Mouse (Mus musculus) MEL (cell line): ENCODE measurements at regions not wholly inside any gene's neighbourhood (a gene's known extent, or its start where the extent isn't known, plus 50 kb on each side); places are given as distances from the start of the nearest gene placed in this dataset.

Experiments
- DNase-seq: peaks from one replicate; pipeline ENCODE4 v3.0.0; 2011; ENCODE audit warnings: low read depth, low spot score
- H3K27ac ChIP-seq: 2 replicates; pipeline ENCODE4 v1.5.1; 2012; ENCODE audit warnings: low read depth, mild to moderate bottlenecking, control low read depth, low read length, moderate library complexity; ENCODE audit not compliant: control insufficient read depth
- H3K27me3 ChIP-seq, 2 experiments: fragments of 150-350 bp in 1 of 2; sonication (generic) in 1 of 2; 2 replicates each; pipeline ENCODE4 v1.6.1; 2012; ENCODE audit warnings: low read length in 2 of 2, mild to moderate bottlenecking in 2 of 2, improper control_type of control experiment in 1 of 2, moderate library complexity in 1 of 2; ENCODE audit not compliant: insufficient read depth in 2 of 2, control insufficient read depth in 1 of 2
- H3K36me3 ChIP-seq, 2 experiments: 2 replicates each; pipeline ENCODE4 v1.6.1; 2012 to 2014; ENCODE audit warnings: low read length in 2 of 2, improper control_type of control experiment in 1 of 2, inconsistent platforms in 1 of 2, mild to moderate bottlenecking in 1 of 2; ENCODE audit not compliant: insufficient read depth in 2 of 2, control insufficient read depth in 1 of 2
- H3K4me1 ChIP-seq, 2 experiments: fragments of 150-350 bp in 1 of 2; sonication (generic) in 1 of 2; 2 replicates each; pipeline ENCODE4 v1.6.1; 2012; ENCODE audit warnings: low read length in 2 of 2, improper control_type of control experiment in 1 of 2, mild to moderate bottlenecking in 1 of 2; ENCODE audit not compliant: insufficient read depth in 2 of 2, control insufficient read depth in 1 of 2
- H3K4me3 ChIP-seq, 2 experiments: fragments of 150-350 bp in 1 of 2; sonication (generic) in 1 of 2; 2 replicates each; pipeline ENCODE4 v1.5.1; 2012; ENCODE audit warnings: low read depth in 2 of 2, low read length in 2 of 2, mild to moderate bottlenecking in 2 of 2, moderate library complexity in 2 of 2, control low read depth in 1 of 2, improper control_type of control experiment in 1 of 2; ENCODE audit not compliant: control insufficient read depth in 1 of 2, insufficient read depth in 1 of 2
- H3K79me2 ChIP-seq: 2 replicates; pipeline ENCODE4 v1.6.1; 2012; ENCODE audit warnings: mild to moderate bottlenecking, low read length, moderate library complexity; ENCODE audit not compliant: control insufficient read depth, poor library complexity, insufficient read depth
- H3K9ac ChIP-seq: 2 replicates; pipeline ENCODE4 v1.6.1; 2012; ENCODE audit warnings: low read depth, mild to moderate bottlenecking, control low read depth, low read length, moderate library complexity; ENCODE audit not compliant: control insufficient read depth, poor library complexity, severe bottlenecking
- H3K9me3 ChIP-seq: fragments of 150-350 bp; sonication (generic); replicated peaks from 2 replicates; pipeline ENCODE4 v1.6.1; 2012; ENCODE audit warnings: mild to moderate bottlenecking, low read length, improper control_type of control experiment, moderate library complexity; ENCODE audit not compliant: insufficient read depth
- BHLHE40 ChIP-seq: IDR thresholded peaks from 2 replicates; pipeline ENCODE4 v1.6.1; 2012; ENCODE audit warnings: low read depth, mild to moderate bottlenecking, inconsistent platforms, low read length, improper control_type of control experiment, borderline replicate concordance
- CTCF ChIP-seq, 3 experiments: IDR thresholded peaks in 2 of 3; conservative IDR thresholded peaks in 1 of 3; 2 replicates each; pipeline ENCODE4 v1.5.1; 2011 to 2012; ENCODE audit warnings: low read length in 3 of 3, low read depth in 2 of 3, mild to moderate bottlenecking in 2 of 3, improper control_type of control experiment in 1 of 3, inconsistent platforms in 1 of 3, mixed read lengths in 1 of 3, moderate library complexity in 1 of 3; ENCODE audit not compliant: control insufficient read depth in 1 of 3, insufficient read depth in 1 of 3, poor library complexity in 1 of 3, severe bottlenecking in 1 of 3
- ELF1 ChIP-seq: IDR thresholded peaks from 2 replicates; pipeline ENCODE4 v1.6.1; 2014; ENCODE audit warnings: low read depth, mild to moderate bottlenecking, inconsistent platforms, low read length, improper control_type of control experiment, moderate library complexity
- EP300 ChIP-seq, 2 experiments: IDR thresholded peaks; 2 replicates each; pipeline ENCODE4 v1.6.1; 2011; ENCODE audit warnings: improper control_type of control experiment in 2 of 2, low read length in 2 of 2, low read depth in 1 of 2, mild to moderate bottlenecking in 1 of 2
- HCFC1 ChIP-seq: IDR thresholded peaks from 2 replicates; pipeline ENCODE4 v1.6.1; 2012; ENCODE audit warnings: low read depth, mild to moderate bottlenecking, inconsistent platforms, low read length, improper control_type of control experiment, moderate library complexity
- KAT2A ChIP-seq: conservative IDR thresholded peaks from 2 replicates; pipeline ENCODE4 v1.6.1; 2012; ENCODE audit warnings: low read depth, low read length, improper control_type of control experiment, inconsistent platforms
- MAFK ChIP-seq: IDR thresholded peaks from 2 replicates; pipeline ENCODE4 v1.6.1; 2011; ENCODE audit warnings: low read depth, mild to moderate bottlenecking, low read length, improper control_type of control experiment, borderline replicate concordance
- MAX ChIP-seq: IDR thresholded peaks from 2 replicates; pipeline ENCODE4 v1.6.1; 2011; ENCODE audit warnings: low read length, improper control_type of control experiment
- MYC ChIP-seq: IDR thresholded peaks from 2 replicates; pipeline ENCODE4 v1.6.1; 2011; ENCODE audit warnings: low read depth, mild to moderate bottlenecking, low read length, improper control_type of control experiment, moderate library complexity
- NELFE ChIP-seq: IDR thresholded peaks from 2 replicates; pipeline ENCODE4 v1.6.1; 2011; ENCODE audit warnings: low read depth, low read length, improper control_type of control experiment
- POLR2AphosphoS5 ChIP-seq: IDR thresholded peaks from 2 replicates; pipeline ENCODE4 v1.6.1; 2012; ENCODE audit warnings: low read depth, borderline replicate concordance, mild to moderate bottlenecking, inconsistent platforms, low read length, moderate library complexity, mixed read lengths
- RAD21 ChIP-seq: IDR thresholded peaks from 2 replicates; pipeline ENCODE4 v1.6.1; 2011; ENCODE audit warnings: mild to moderate bottlenecking, low read depth, low read length, improper control_type of control experiment
- RCOR1 ChIP-seq: IDR thresholded peaks from 2 replicates; pipeline ENCODE4 v1.6.1; 2012; ENCODE audit warnings: low read depth, mild to moderate bottlenecking, inconsistent platforms, low read length, improper control_type of control experiment
- SIN3A ChIP-seq: IDR thresholded peaks from 2 replicates; pipeline ENCODE4 v1.6.1; 2012; ENCODE audit warnings: low read length, improper control_type of control experiment, inconsistent platforms
- SMC3 ChIP-seq: IDR thresholded peaks from 2 replicates; pipeline ENCODE4 v1.6.1; 2011; ENCODE audit warnings: low read depth, low read length, improper control_type of control experiment
- UBTF ChIP-seq: IDR thresholded peaks from 2 replicates; pipeline ENCODE4 v1.6.1; 2012; ENCODE audit warnings: low read depth, mild to moderate bottlenecking, inconsistent platforms, low read length, improper control_type of control experiment, moderate library complexity, borderline replicate concordance; ENCODE audit not compliant: insufficient read depth
- USF1 ChIP-seq: IDR thresholded peaks from 2 replicates; pipeline ENCODE4 v1.6.1; 2014; ENCODE audit warnings: low read depth, mild to moderate bottlenecking, inconsistent platforms, low read length, improper control_type of control experiment, moderate library complexity
- USF2 ChIP-seq, 2 experiments: IDR thresholded peaks; 2 replicates each; pipeline ENCODE4 v1.6.1; 2011 to 2012; ENCODE audit warnings: improper control_type of control experiment in 2 of 2, low read length in 2 of 2, borderline replicate concordance in 1 of 2, inconsistent platforms in 1 of 2, low read depth in 1 of 2, mild to moderate bottlenecking in 1 of 2; ENCODE audit not compliant: insufficient read depth in 1 of 2
- ZKSCAN1 ChIP-seq: IDR thresholded peaks from 2 replicates; pipeline ENCODE4 v1.6.1; 2012; ENCODE audit warnings: low read depth, mild to moderate bottlenecking, inconsistent platforms, low read length, improper control_type of control experiment, moderate library complexity

GRCm38 (mm10) chr10:60904351-60904750, 73.0 kb upstream of the Unc5b start:
- Histone ChIP-seq H3K79me2 (no peaks in the 10 kb centered on the region), H3K27ac (no peak overlapping the region), H3K9me3 (no peaks in the 10 kb centered on the region), H3K4me1 (no peaks in the 10 kb centered on the region), H3K9ac (no peak overlapping the region), H3K4me3 (no peak overlapping the region), H3K36me3 (no peaks in the 10 kb centered on the region), H3K27me3 (no peaks in the 10 kb centered on the region)
- no peak for TF ChIP-seq CTCF (IDR thresholded peaks at IDR 0.05 in 2 of 3, conservative IDR thresholded peaks at IDR 0.05 in 1 of 3; ENCODE audit: control insufficient read depth in 1 of 3, insufficient read depth in 1 of 3, low read depth in 2 of 3, low read length in 3 of 3, poor library complexity in 1 of 3, severe bottlenecking in 1 of 3)
- no peak for TF ChIP-seq EP300 (IDR thresholded peaks at IDR 0.05; ENCODE audit: low read depth in 1 of 2, low read length in 2 of 2)
- no peak for TF ChIP-seq USF1
- no peak for TF ChIP-seq UBTF
- TF ChIP-seq SIN3A = no peak
- no peak for TF ChIP-seq POLR2AphosphoS5
- no peak for TF ChIP-seq RCOR1
- TF ChIP-seq MAX = no peak
- no peak for TF ChIP-seq USF2 (IDR thresholded peaks at IDR 0.05; ENCODE audit: borderline replicate concordance in 1 of 2, insufficient read depth in 1 of 2, low read depth in 1 of 2, low read length in 2 of 2)
- TF ChIP-seq SMC3 = no peak
- no peak for TF ChIP-seq KAT2A
- no peak for DNase-seq

- Histone ChIP-seq H3K9ac (no peak overlapping the region), H3K27ac (no peak overlapping the region), H3K36me3 (no peaks in the 10 kb centered on the region), H3K9me3 (no peaks in the 10 kb centered on the region), H3K4me1 (no peaks in the 10 kb centered on the region), H3K27me3 (no peaks in the 10 kb centered on the region), H3K4me3 (no peak overlapping the region), H3K79me2 (no peaks in the 10 kb centered on the region)
- TF ChIP-seq NELFE (no peak), BHLHE40 (no peak), UBTF (no peak), MAFK (no peak), ELF1 (no peak), MYC (no peak), ZKSCAN1 (no peak), SIN3A (no peak), RAD21 (no peak), HCFC1 (no peak)
- no peak for DNase-seq
Observed at GRCm38 (mm10) chr10:60900992-60901391, 69.6 kb upstream of the Unc5b start.
